Mouse (Mus musculus) MEL (cell line): Measurements from ENCODE around the gene AU040320. TPM values are rescaled to one million over a fixed set of nuclear protein-coding genes. Genes with fewer than 3 reads are reported as not detected.

Experiments used
- DNase-seq: peaks from one replicate; pipeline ENCODE4 v3.0.0; 2011; ENCODE audit warnings: low read depth, low spot score
- H3K27ac ChIP-seq: 2 replicates; pipeline ENCODE4 v1.5.1; 2012; ENCODE audit warnings: low read depth, mild to moderate bottlenecking, control low read depth, low read length, moderate library complexity; ENCODE audit not compliant: control insufficient read depth
- H3K27me3 ChIP-seq, 2 experiments: fragments of 150-350 bp in 1 of 2; sonication (generic) in 1 of 2; 2 replicates each; pipeline ENCODE4 v1.6.1; 2012; ENCODE audit warnings: low read length in 2 of 2, mild to moderate bottlenecking in 2 of 2, improper control_type of control experiment in 1 of 2, moderate library complexity in 1 of 2; ENCODE audit not compliant: insufficient read depth in 2 of 2, control insufficient read depth in 1 of 2
- H3K36me3 ChIP-seq, 2 experiments: 2 replicates each; pipeline ENCODE4 v1.6.1; 2012 to 2014; ENCODE audit warnings: low read length in 2 of 2, improper control_type of control experiment in 1 of 2, inconsistent platforms in 1 of 2, mild to moderate bottlenecking in 1 of 2; ENCODE audit not compliant: insufficient read depth in 2 of 2, control insufficient read depth in 1 of 2
- H3K4me1 ChIP-seq, 2 experiments: fragments of 150-350 bp in 1 of 2; sonication (generic) in 1 of 2; 2 replicates each; pipeline ENCODE4 v1.6.1; 2012; ENCODE audit warnings: low read length in 2 of 2, improper control_type of control experiment in 1 of 2, mild to moderate bottlenecking in 1 of 2; ENCODE audit not compliant: insufficient read depth in 2 of 2, control insufficient read depth in 1 of 2
- H3K4me3 ChIP-seq, 2 experiments: fragments of 150-350 bp in 1 of 2; sonication (generic) in 1 of 2; 2 replicates each; pipeline ENCODE4 v1.5.1; 2012; ENCODE audit warnings: low read depth in 2 of 2, low read length in 2 of 2, mild to moderate bottlenecking in 2 of 2, moderate library complexity in 2 of 2, control low read depth in 1 of 2, improper control_type of control experiment in 1 of 2; ENCODE audit not compliant: control insufficient read depth in 1 of 2, insufficient read depth in 1 of 2
- H3K79me2 ChIP-seq: 2 replicates; pipeline ENCODE4 v1.6.1; 2012; ENCODE audit warnings: mild to moderate bottlenecking, low read length, moderate library complexity; ENCODE audit not compliant: control insufficient read depth, poor library complexity, insufficient read depth
- H3K9ac ChIP-seq: 2 replicates; pipeline ENCODE4 v1.6.1; 2012; ENCODE audit warnings: low read depth, mild to moderate bottlenecking, control low read depth, low read length, moderate library complexity; ENCODE audit not compliant: control insufficient read depth, poor library complexity, severe bottlenecking
- H3K9me3 ChIP-seq: fragments of 150-350 bp; sonication (generic); replicated peaks from 2 replicates; pipeline ENCODE4 v1.6.1; 2012; ENCODE audit warnings: mild to moderate bottlenecking, low read length, improper control_type of control experiment, moderate library complexity; ENCODE audit not compliant: insufficient read depth
- BHLHE40 ChIP-seq: IDR thresholded peaks from 2 replicates; pipeline ENCODE4 v1.6.1; 2012; ENCODE audit warnings: low read depth, mild to moderate bottlenecking, inconsistent platforms, low read length, improper control_type of control experiment, borderline replicate concordance
- E2F4 ChIP-seq: IDR thresholded peaks from 2 replicates; pipeline ENCODE4 v1.6.1; 2011; ENCODE audit warnings: low read depth, low read length, improper control_type of control experiment, borderline replicate concordance
- ELF1 ChIP-seq: IDR thresholded peaks from 2 replicates; pipeline ENCODE4 v1.6.1; 2014; ENCODE audit warnings: low read depth, mild to moderate bottlenecking, inconsistent platforms, low read length, improper control_type of control experiment, moderate library complexity
- ETS1 ChIP-seq: IDR thresholded peaks from 2 replicates; pipeline ENCODE4 v1.6.1; 2012; ENCODE audit warnings: low read depth, mild to moderate bottlenecking, inconsistent platforms, low read length, improper control_type of control experiment, moderate library complexity
- GABPA ChIP-seq: IDR thresholded peaks from 2 replicates; pipeline ENCODE4 v1.6.1; 2012; ENCODE audit warnings: low read depth, mild to moderate bottlenecking, inconsistent platforms, low read length, improper control_type of control experiment, moderate library complexity
- GATA1 ChIP-seq: IDR thresholded peaks from 2 replicates; pipeline ENCODE4 v1.6.1; 2011; ENCODE audit warnings: low read depth, low read length, improper control_type of control experiment
- HCFC1 ChIP-seq: IDR thresholded peaks from 2 replicates; pipeline ENCODE4 v1.6.1; 2012; ENCODE audit warnings: low read depth, mild to moderate bottlenecking, inconsistent platforms, low read length, improper control_type of control experiment, moderate library complexity
- KAT2A ChIP-seq: conservative IDR thresholded peaks from 2 replicates; pipeline ENCODE4 v1.6.1; 2012; ENCODE audit warnings: low read depth, low read length, improper control_type of control experiment, inconsistent platforms
- MAFK ChIP-seq: IDR thresholded peaks from 2 replicates; pipeline ENCODE4 v1.6.1; 2011; ENCODE audit warnings: low read depth, mild to moderate bottlenecking, low read length, improper control_type of control experiment, borderline replicate concordance
- MAX ChIP-seq: IDR thresholded peaks from 2 replicates; pipeline ENCODE4 v1.6.1; 2011; ENCODE audit warnings: low read length, improper control_type of control experiment
- MEF2A ChIP-seq: IDR thresholded peaks from 2 replicates; pipeline ENCODE4 v1.6.1; 2014; ENCODE audit warnings: low read depth, mild to moderate bottlenecking, inconsistent platforms, low read length, improper control_type of control experiment; ENCODE audit not compliant: poor library complexity, insufficient replicate concordance, severe bottlenecking; ENCODE audit errors: extremely low read depth
- MYB ChIP-seq: IDR thresholded peaks from 2 replicates; pipeline ENCODE4 v1.6.1; 2011; ENCODE audit warnings: mild to moderate bottlenecking, low read depth, low read length, improper control_type of control experiment
- MYC ChIP-seq: IDR thresholded peaks from 2 replicates; pipeline ENCODE4 v1.6.1; 2011; ENCODE audit warnings: low read depth, mild to moderate bottlenecking, low read length, improper control_type of control experiment, moderate library complexity
- POLR2A ChIP-seq, 2 experiments: IDR thresholded peaks; 2 replicates each; pipeline ENCODE4 v1.6.1; 2011 to 2012; ENCODE audit warnings: low read length in 2 of 2, mild to moderate bottlenecking in 2 of 2, control low read depth in 1 of 2, improper control_type of control experiment in 1 of 2, low read depth in 1 of 2, moderate library complexity in 1 of 2; ENCODE audit not compliant: control insufficient read depth in 1 of 2, insufficient read depth in 1 of 2, poor library complexity in 1 of 2
- POLR2AphosphoS2 ChIP-seq: IDR thresholded peaks from 2 replicates; pipeline ENCODE4 v1.6.1; 2011; ENCODE audit warnings: low read length, improper control_type of control experiment
- POLR2AphosphoS5 ChIP-seq: IDR thresholded peaks from 2 replicates; pipeline ENCODE4 v1.6.1; 2012; ENCODE audit warnings: low read depth, borderline replicate concordance, mild to moderate bottlenecking, inconsistent platforms, low read length, moderate library complexity, mixed read lengths
- RAD21 ChIP-seq: IDR thresholded peaks from 2 replicates; pipeline ENCODE4 v1.6.1; 2011; ENCODE audit warnings: mild to moderate bottlenecking, low read depth, low read length, improper control_type of control experiment
- RCOR1 ChIP-seq: IDR thresholded peaks from 2 replicates; pipeline ENCODE4 v1.6.1; 2012; ENCODE audit warnings: low read depth, mild to moderate bottlenecking, inconsistent platforms, low read length, improper control_type of control experiment
- SMC3 ChIP-seq: IDR thresholded peaks from 2 replicates; pipeline ENCODE4 v1.6.1; 2011; ENCODE audit warnings: low read depth, low read length, improper control_type of control experiment
- TAL1 ChIP-seq: IDR thresholded peaks from 2 replicates; pipeline ENCODE4 v1.6.1; 2012; ENCODE audit warnings: mild to moderate bottlenecking, inconsistent platforms, low read length, moderate library complexity, mixed read lengths
- TBP ChIP-seq: IDR thresholded peaks from 2 replicates; pipeline ENCODE4 v1.8.0; 2011; ENCODE audit warnings: low read depth, low read length, improper control_type of control experiment
- UBTF ChIP-seq: IDR thresholded peaks from 2 replicates; pipeline ENCODE4 v1.6.1; 2012; ENCODE audit warnings: low read depth, mild to moderate bottlenecking, inconsistent platforms, low read length, improper control_type of control experiment, moderate library complexity, borderline replicate concordance; ENCODE audit not compliant: insufficient read depth
- USF1 ChIP-seq: IDR thresholded peaks from 2 replicates; pipeline ENCODE4 v1.6.1; 2014; ENCODE audit warnings: low read depth, mild to moderate bottlenecking, inconsistent platforms, low read length, improper control_type of control experiment, moderate library complexity
- USF2 ChIP-seq, 2 experiments: IDR thresholded peaks; 2 replicates each; pipeline ENCODE4 v1.6.1; 2011 to 2012; ENCODE audit warnings: improper control_type of control experiment in 2 of 2, low read length in 2 of 2, borderline replicate concordance in 1 of 2, inconsistent platforms in 1 of 2, low read depth in 1 of 2, mild to moderate bottlenecking in 1 of 2; ENCODE audit not compliant: insufficient read depth in 1 of 2
- ZC3H11A ChIP-seq: IDR thresholded peaks from 2 replicates; pipeline ENCODE4 v1.6.1; 2012; ENCODE audit warnings: low read depth, mild to moderate bottlenecking, inconsistent platforms, low read length, improper control_type of control experiment
- ZKSCAN1 ChIP-seq: IDR thresholded peaks from 2 replicates; pipeline ENCODE4 v1.6.1; 2012; ENCODE audit warnings: low read depth, mild to moderate bottlenecking, inconsistent platforms, low read length, improper control_type of control experiment, moderate library complexity
- ZMIZ1 ChIP-seq: IDR thresholded peaks from 2 replicates; pipeline ENCODE4 v1.6.1; 2012; ENCODE audit warnings: low read depth, mild to moderate bottlenecking, inconsistent platforms, low read length, improper control_type of control experiment, moderate library complexity
- ZNF384 ChIP-seq: IDR thresholded peaks from 2 replicates; pipeline ENCODE4 v1.6.1; 2012; ENCODE audit warnings: low read depth, mild to moderate bottlenecking, inconsistent platforms, low read length, improper control_type of control experiment
- polyA plus RNA-seq, 2 experiments: library from polyadenylated mRNA; stranded (reverse) in 1 of 2; unstranded in 1 of 2; fragments of >175 nt in 1 of 2; fragments of >200 nt in 1 of 2; gene quantifications; 2 replicates each; pipeline versions ENCODE4 v1.2.1 to v1.2.4; 2012; ENCODE audit warnings: low replicate concordance in 2 of 2, low read depth in 1 of 2; ENCODE audit not compliant: insufficient read length in 2 of 2, insufficient read depth in 1 of 2, missing spikeins in 1 of 2
- total RNA-seq: library from RNA; depleted of rRNA; stranded (reverse); fragments of 300-350 nt; gene quantifications from 2 replicates; pipeline ENCODE4 v1.2.3, GENCODE M21; 2012

AU040320 gene
- total and polyA plus RNA-seq, 3 experiments, result 10.2 to 17.1 TPM; not detected in 1

- Histone ChIP-seq H3K9me3 (no peaks in the 10 kb centered on the region), H3K27me3 (no peaks in the 10 kb centered on the region), H3K79me2 (no peaks in the 10 kb centered on the region), H3K36me3 (peaks cover 0 to 26% of the 10 kb centered on the region in 2 experiments; a peak in 2 of 4 replicates), H3K27ac (no peak overlapping the region), H3K9ac (no peak overlapping the region), H3K4me3 (no peak overlapping the region), H3K4me1 (peaks cover 20 to 26% of the 10 kb centered on the region in 2 experiments)
- no peak for TF ChIP-seq MYC
- no peak for TF ChIP-seq GATA1
- TF ChIP-seq KAT2A, result no peak
- no peak for TF ChIP-seq MYB
- no peak for TF ChIP-seq USF1
- no peak for TF ChIP-seq ZMIZ1
- TF ChIP-seq POLR2A (IDR thresholded peaks at IDR 0.05; ENCODE audit: control insufficient read depth in 1 of 2, insufficient read depth in 1 of 2, low read depth in 1 of 2, low read length in 2 of 2, poor library complexity in 1 of 2), result no peak
- no peak for TF ChIP-seq POLR2AphosphoS5
- no peak for TF ChIP-seq ZKSCAN1
- TF ChIP-seq ELF1, result no peak
- TF ChIP-seq RAD21, result no peak
- TF ChIP-seq UBTF, result no peak
- TF ChIP-seq E2F4, result no peak
- TF ChIP-seq TBP, result no peak
- TF ChIP-seq RCOR1, result no peak
- no peak for TF ChIP-seq TAL1
- no peak for TF ChIP-seq MAX
- no peak for TF ChIP-seq USF2 (IDR thresholded peaks at IDR 0.05; ENCODE audit: borderline replicate concordance in 1 of 2, insufficient read depth in 1 of 2, low read depth in 1 of 2, low read length in 2 of 2)
- TF ChIP-seq GABPA, result no peak
- TF ChIP-seq ETS1, result no peak
- no peak for DNase-seq
These were observed 52.4 kb downstream of the AU040320 start for GRCm38 (mm10) chr4:126805741-126806140.

GRCm38 (mm10) chr4:126806692-126807427 lies 53.5 kb downstream of the AU040320 start:
- H3K4me3 ChIP-seq, result peak overlapping the region in 1 of 2 experiments; percentile 32; a peak in 1 of 4 replicates
- H3K79me2 ChIP-seq, result no peaks in the 10 kb centered on the region
- peak overlapping the region; percentile 56 for H3K27ac ChIP-seq
- DNase-seq, result peak; percentile 47
- no peak overlapping the region; the same call in 1 of the 2 replicates for H3K9ac ChIP-seq
- no peaks in the 10 kb centered on the region for H3K27me3 ChIP-seq
- no peaks in the 10 kb centered on the region for H3K9me3 ChIP-seq
- peaks cover 0 to 26% of the 10 kb centered on the region in 2 experiments; a peak in 3 of 4 replicates for H3K36me3 ChIP-seq
- H3K4me1 ChIP-seq, result peaks cover 20 to 26% of the 10 kb centered on the region in 2 experiments
- TF ChIP-seq ZMIZ1, result no peak
- TF ChIP-seq POLR2AphosphoS5, result no peak
- no peak for TF ChIP-seq USF2 (IDR thresholded peaks at IDR 0.05; ENCODE audit: borderline replicate concordance in 1 of 2, insufficient read depth in 1 of 2, low read depth in 1 of 2, low read length in 2 of 2)
- no peak for TF ChIP-seq GABPA
- no peak for TF ChIP-seq ZNF384
- no peak for TF ChIP-seq SMC3
- TF ChIP-seq POLR2AphosphoS2, result no peak
- no peak for TF ChIP-seq E2F4
- peak; percentile 64 for TF ChIP-seq ETS1
- no peak for TF ChIP-seq ZKSCAN1
- 0 out of 2 replicates have a peak, but pooled peaks have one; percentile 38 for TF ChIP-seq MYC
- TF ChIP-seq BHLHE40, result no peak; the same call in 1 of the 2 replicates
- TF ChIP-seq MAFK, result no peak
- no peak for TF ChIP-seq ZC3H11A
- TF ChIP-seq HCFC1, result no peak
- TF ChIP-seq MEF2A, result no peak
- no peak for TF ChIP-seq POLR2A (IDR thresholded peaks at IDR 0.05; ENCODE audit: control insufficient read depth in 1 of 2, insufficient read depth in 1 of 2, low read depth in 1 of 2, low read length in 2 of 2, poor library complexity in 1 of 2)
